In genomic region chr6:109398690-109399089, GRCm38 (mm10) we compare ENCODE assay signal across 14 mouse cellular contexts.
DNase-seq lines count a peak whose midpoint lies in the region; ATAC-seq and TF ChIP-seq lines count a peak whose summit lies in the region.
"Had no signal": no experiment of that assay in that cellular context is flagged by ENCODE, and none has a peak within 500 bp of the region (broad histone marks: within the 10 kb centered on the region; RNA-seq: fewer than 3 reads in every experiment).

No protein-coding gene starts in this region.

- in situ Hi-C loops in ES-E14 (cut with MboI; ENCODE audit: low sequenced_read_pairs in 2 of 2, unreplicated experiment in 2 of 2) = no loop called here

- 68% methylated on average over 3 of the region's 3 CpGs for WGBS in heart, embryonic 11.5 days (ENCODE audit: insufficient replicate concordance)

- H3K27me3 ChIP-seq in heart, embryonic 11.5 days (ENCODE audit: control insufficient read depth, insufficient read depth, low read length) = no peaks in the 10 kb centered on the region
- H3K27me3 ChIP-seq: heart, embryonic 13.5 days; hindbrain, embryonic 15.5 days; liver, embryonic 13.5 days had no signal

- no peak overlapping the region for H3K4me2 ChIP-seq in heart, embryonic 11.5 days
- H3K4me2 ChIP-seq: heart, embryonic 13.5 days; hindbrain, embryonic 15.5 days; liver, embryonic 13.5 days had no signal

- H3K9ac ChIP-seq in ES-E14 (ENCODE audit: insufficient read depth, low read depth, low read length, poor library complexity, severe bottlenecking) = no peak overlapping the region
- H3K9ac ChIP-seq in heart, embryonic 11.5 days (ENCODE audit: low read depth, low read length) = no peak overlapping the region
- H3K9ac ChIP-seq: heart, embryonic 13.5 days; hindbrain, embryonic 15.5 days; liver, embryonic 13.5 days had no signal

- no peaks in the 10 kb centered on the region for H3K4me1 ChIP-seq in ES-E14 (ENCODE audit: control insufficient read depth in 2 of 2, insufficient read depth in 2 of 2, low read length in 2 of 2, poor library complexity in 1 of 2)
- H3K4me1 ChIP-seq in heart, embryonic 11.5 days (ENCODE audit: control insufficient read depth, insufficient read depth, low read length) = no peaks in the 10 kb centered on the region
- H3K4me1 ChIP-seq: heart, embryonic 13.5 days; hindbrain, embryonic 15.5 days; liver, embryonic 13.5 days had no signal

- no peaks in the 10 kb centered on the region for H3K9me3 ChIP-seq in ES-E14 (ENCODE audit: control insufficient read depth, insufficient read depth, low read depth, low read length)
- no peaks in the 10 kb centered on the region for H3K9me3 ChIP-seq in heart, embryonic 11.5 days (replicated peaks; ENCODE audit: control insufficient read depth, low read length)
- H3K9me3 ChIP-seq: heart, embryonic 13.5 days; hindbrain, embryonic 15.5 days; liver, embryonic 13.5 days had no signal

- H3K36me3 ChIP-seq in ES-E14 (ENCODE audit: control insufficient read depth, insufficient read depth, low read length, poor library complexity, severe bottlenecking) = no peaks in the 10 kb centered on the region
- no peaks in the 10 kb centered on the region for H3K36me3 ChIP-seq in heart, embryonic 11.5 days (ENCODE audit: control insufficient read depth, insufficient read depth, low read length)
- H3K36me3 ChIP-seq: heart, embryonic 13.5 days; hindbrain, embryonic 15.5 days; liver, embryonic 13.5 days had no signal

- ATAC-seq in heart, embryonic 11.5 days (replicated peaks; ENCODE audit: insufficient number of reproducible peaks, low FRiP score, low TSS enrichment) = no peak

- no peak overlapping the region for H3K4me3 ChIP-seq in layer of hippocampus, adult 2 months
- no peak overlapping the region for H3K4me3 ChIP-seq in ES-E14 (ENCODE audit: insufficient read depth in 1 of 2, low read depth in 1 of 2, low read length in 2 of 2, poor library complexity in 1 of 2, severe bottlenecking in 1 of 2)
- H3K4me3 ChIP-seq in heart, embryonic 11.5 days (ENCODE audit: low read depth, low read length) = no peak overlapping the region
- H3K4me3 ChIP-seq: heart, embryonic 13.5 days; hindbrain, embryonic 15.5 days; liver, embryonic 13.5 days had no signal

- TF ChIP-seq CTCF in layer of hippocampus, adult 2 months (conservative IDR thresholded peaks at IDR 0.05) = peak; percentile 65

- peak; percentile 28 to 36 for DNase-seq in cerebellum, postnatal 10 days
- no peak for DNase-seq in cerebellum, postnatal 25 days
- no peak for DNase-seq in layer of hippocampus, adult 2 months (ENCODE audit: low spot score in 2 of 2)
- no peak for DNase-seq in layer of hippocampus, adult 9-10 months (ENCODE audit: low spot score)
- peak; percentile 27 for DNase-seq in ES-E14 (ENCODE audit: low read depth, low spot score)
- DNase-seq in embryo, embryonic 11.5 days (ENCODE audit: low read depth, low spot score) = peak; percentile 1
- DNase-seq in urinary bladder, adult 18-20 months (ENCODE audit: low spot score in 2 of 2) = no peak
- DNase-seq: adrenal gland, postnatal 10 days; cerebellum, adult 11-12 months; kidney, postnatal 10 days; liver, embryonic 13.5 days had no signal

- no peak overlapping the region for H3K27ac ChIP-seq in layer of hippocampus, adult 2 months
- H3K27ac ChIP-seq in ES-E14 (ENCODE audit: insufficient read depth, low read depth, low read length, poor library complexity, severe bottlenecking) = no peak overlapping the region
- no peak overlapping the region for H3K27ac ChIP-seq in heart, embryonic 11.5 days (ENCODE audit: low read depth, low read length)
- H3K27ac ChIP-seq: heart, embryonic 13.5 days; hindbrain, embryonic 15.5 days; liver, embryonic 13.5 days had no signal

TF ChIP-seq in ES-E14, 5 proteins besides CTCF, POLR2A, EP300 and RAD21:
- TF ChIP-seq HCFC1 (IDR thresholded peaks at IDR 0.05; ENCODE audit: borderline replicate concordance, insufficient read depth, low read length) (no peak), ZC3H11A (IDR thresholded peaks at IDR 0.05; ENCODE audit: borderline replicate concordance, low read depth, low read length) (peak; percentile 51; the same call in 1 of the 2 replicates), ZNF384 (IDR thresholded peaks at IDR 0.05; ENCODE audit: low read depth, low read length) (peak; percentile 64)

Comparison
In these comparisons a context has a peak if more than half of its experiments do, and no peak if none do; other contexts are left out.
1. DNase-seq: peak in cerebellum, postnatal 10 days (2 of 2), ES-E14 (single experiment) and embryo, embryonic 11.5 days (single experiment); none in cerebellum, postnatal 25 days (0 of 2), layer of hippocampus, adult 2 months (0 of 2), layer of hippocampus, adult 9-10 months (single experiment) and urinary bladder, adult 18-20 months (0 of 2).